Mouse (Mus musculus): ENCODE data around the gene Wnt7b. TPM values are rescaled to one million over a fixed set of nuclear protein-coding genes. Genes with fewer than 3 reads are reported as not detected.

Gene Wnt7b
- polyA plus RNA-seq, 1 experiment = not detected

DNA sequence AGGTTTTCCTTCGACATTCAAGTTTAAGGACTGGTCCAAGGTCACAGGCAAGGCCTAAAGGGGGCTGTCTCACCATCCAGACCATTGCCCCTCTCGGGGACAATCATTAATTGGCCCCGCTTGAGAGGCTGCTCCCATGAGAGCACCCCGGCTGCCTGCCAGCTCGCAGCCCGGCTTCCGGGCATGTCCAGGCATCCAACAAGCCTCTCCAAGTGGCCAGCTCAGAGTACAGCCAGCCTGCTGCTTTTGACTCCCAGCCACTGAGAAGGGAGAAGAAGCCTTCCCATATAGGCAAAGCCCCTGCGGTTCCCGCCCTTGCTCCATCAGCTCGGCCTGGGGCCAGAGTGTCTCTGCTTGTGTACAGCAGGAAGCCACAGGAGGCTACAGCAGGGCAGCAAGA, 26.5 kb downstream of the Wnt7b start:
- Histone ChIP-seq H3K36me3 (ENCODE audit: control insufficient read depth, insufficient read depth, low read length) (no peaks in the 10 kb centered on the region), H3K4me1 (ENCODE audit: control insufficient read depth, insufficient read depth, insufficient read length, low read length) (no peaks in the 10 kb centered on the region), H3K27me3 (ENCODE audit: control insufficient read depth, insufficient read depth, low read length) (no peaks in the 10 kb centered on the region), H3K4me3 (ENCODE audit: low read depth, low read length) (no peak overlapping the region), H3K27ac (ENCODE audit: insufficient read depth, low read depth, low read length) (no peak overlapping the region)
- 65% methylated on average over 10 of the region's 10 CpGs for WGBS
- TF ChIP-seq CTCF (IDR thresholded peaks at IDR 0.05; ENCODE audit: extremely low read depth, insufficient read length, insufficient replicate concordance, low read depth, low read length) (no peak), POLR2A (IDR thresholded peaks at IDR 0.05; ENCODE audit: low read depth, low read length) (no peak)

DNA sequence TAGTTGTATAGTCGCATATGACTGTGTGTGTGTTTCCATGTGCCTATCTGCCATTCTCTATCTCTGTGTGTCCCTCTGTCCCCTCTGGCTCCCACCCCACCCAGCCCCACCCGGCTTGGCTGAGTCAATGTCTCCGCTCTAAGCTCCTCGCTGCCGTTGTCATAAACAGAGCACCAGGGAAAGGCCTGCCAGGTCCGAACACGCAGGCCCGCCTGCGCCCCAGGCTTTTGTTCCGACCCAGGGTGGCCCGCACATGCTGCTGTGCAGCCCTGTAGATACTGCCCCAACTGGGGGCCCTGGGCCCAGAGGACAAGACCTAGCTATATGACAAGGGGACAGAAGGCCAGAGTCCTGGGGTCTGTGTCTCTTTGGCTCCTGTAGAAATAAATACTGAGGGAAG, 28.9 kb downstream of the Wnt7b start:
- TF ChIP-seq POLR2A (IDR thresholded peaks at IDR 0.05; ENCODE audit: low read depth, low read length) (no peak), CTCF (IDR thresholded peaks at IDR 0.05; ENCODE audit: extremely low read depth, insufficient read length, insufficient replicate concordance, low read depth, low read length) (no peak)
- no peaks in the 10 kb centered on the region for H3K4me1 ChIP-seq (ENCODE audit: control insufficient read depth, insufficient read depth, insufficient read length, low read length)
- H3K36me3 ChIP-seq (ENCODE audit: control insufficient read depth, insufficient read depth, low read length) = no peaks in the 10 kb centered on the region
- no peak overlapping the region for H3K4me3 ChIP-seq (ENCODE audit: low read depth, low read length)
- 74% methylated on average over 11 of the region's 11 CpGs for WGBS
- no peaks in the 10 kb centered on the region for H3K27me3 ChIP-seq (ENCODE audit: control insufficient read depth, insufficient read depth, low read length)
- no peak overlapping the region for H3K27ac ChIP-seq (ENCODE audit: insufficient read depth, low read depth, low read length)

DNA sequence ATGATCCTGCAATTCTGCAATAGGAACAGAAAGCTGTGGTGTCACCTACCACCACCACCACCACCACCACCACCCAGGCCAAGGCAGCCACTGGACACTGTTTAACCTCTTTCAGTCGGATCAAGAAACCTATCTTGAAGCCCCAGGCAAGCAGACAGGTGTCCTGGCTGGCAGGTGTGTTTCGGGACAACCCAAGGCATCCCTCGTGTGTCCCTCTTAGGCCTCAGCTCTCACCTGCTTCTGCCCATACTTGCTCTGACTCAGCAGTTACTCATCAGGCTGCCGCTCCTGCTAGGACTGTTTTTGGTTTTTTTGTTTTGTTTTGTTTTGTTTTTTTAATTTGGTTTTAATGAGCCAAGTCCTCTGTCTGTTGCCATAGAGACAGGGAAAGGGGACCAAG, 35.8 kb downstream of the Wnt7b start:
- 62% methylated on average over 4 of the region's 4 CpGs for WGBS
- TF ChIP-seq CTCF (IDR thresholded peaks at IDR 0.05; ENCODE audit: extremely low read depth, insufficient read length, insufficient replicate concordance, low read depth, low read length) (no peak), POLR2A (IDR thresholded peaks at IDR 0.05; ENCODE audit: low read depth, low read length) (no peak)

DNA sequence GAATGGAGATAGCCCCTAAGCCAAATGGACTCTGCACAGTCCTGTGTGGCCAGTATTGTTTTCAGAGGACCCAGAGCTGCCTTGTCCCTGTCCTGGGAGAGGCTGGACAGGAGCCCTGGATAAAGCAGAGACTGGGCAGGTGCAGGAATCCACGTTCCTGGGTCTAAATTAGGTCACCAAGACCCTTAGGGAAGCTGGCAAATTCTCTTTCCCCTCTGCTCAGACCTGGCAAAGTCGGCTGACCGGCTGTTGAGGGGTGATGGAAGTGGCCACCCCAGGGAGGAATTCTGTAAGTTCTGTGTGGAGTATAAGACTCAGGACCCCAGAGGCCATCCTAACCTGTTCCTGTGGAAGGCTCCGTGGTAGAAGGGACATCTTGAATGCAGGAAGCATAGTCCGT, 36.9 kb downstream of the Wnt7b start:
- WGBS = 68% methylated on average over 5 of the region's 5 CpGs
- H3K4me1 ChIP-seq (ENCODE audit: control insufficient read depth, insufficient read depth, insufficient read length, low read length) = no peaks in the 10 kb centered on the region
- H3K4me3 ChIP-seq (ENCODE audit: low read depth, low read length) = no peak overlapping the region

More for the DNA sequence above, 35.8 kb downstream of the Wnt7b start:
- H3K36me3 ChIP-seq (ENCODE audit: control insufficient read depth, insufficient read depth, low read length) = no peaks in the 10 kb centered on the region
- H3K27me3 ChIP-seq (ENCODE audit: control insufficient read depth, insufficient read depth, low read length) = peaks cover 3% of the 10 kb centered on the region
- no peak overlapping the region for H3K27ac ChIP-seq (ENCODE audit: insufficient read depth, low read depth, low read length)
- H3K4me3 ChIP-seq (ENCODE audit: low read depth, low read length) = no peak overlapping the region
- H3K4me1 ChIP-seq (ENCODE audit: control insufficient read depth, insufficient read depth, insufficient read length, low read length) = no peaks in the 10 kb centered on the region

DNA sequence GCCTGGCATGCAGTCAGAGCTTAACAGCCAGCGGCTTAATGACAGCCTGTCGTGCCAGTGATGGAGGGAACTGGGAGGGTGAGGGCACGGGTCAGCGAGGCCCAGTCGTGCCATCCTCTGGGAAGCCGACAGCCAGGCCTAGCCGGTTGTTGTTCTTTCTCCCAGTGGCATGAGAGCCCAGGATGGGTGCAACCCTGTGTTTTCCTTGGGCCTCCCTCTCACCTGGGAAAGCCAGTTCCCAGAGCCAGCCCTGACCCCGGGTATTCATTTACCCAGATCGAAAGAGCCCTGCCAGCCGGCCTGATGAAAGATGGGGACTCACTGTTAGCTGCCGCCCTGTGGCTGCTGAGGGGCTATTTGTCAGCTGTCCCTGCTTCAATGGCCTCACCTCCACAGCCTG, 44.1 kb downstream of the Wnt7b start:
- no peak for TF ChIP-seq CTCF (IDR thresholded peaks at IDR 0.05; ENCODE audit: extremely low read depth, insufficient read length, insufficient replicate concordance, low read depth, low read length)
- TF ChIP-seq POLR2A (IDR thresholded peaks at IDR 0.05; ENCODE audit: low read depth, low read length) = no peak
- no peaks in the 10 kb centered on the region for H3K36me3 ChIP-seq (ENCODE audit: control insufficient read depth, insufficient read depth, low read length)
- H3K27me3 ChIP-seq (ENCODE audit: control insufficient read depth, insufficient read depth, low read length) = peaks cover 3% of the 10 kb centered on the region
- WGBS = 52% methylated on average over 11 of the region's 11 CpGs
- no peaks in the 10 kb centered on the region for H3K4me1 ChIP-seq (ENCODE audit: control insufficient read depth, insufficient read depth, insufficient read length, low read length)
- H3K4me3 ChIP-seq (ENCODE audit: low read depth, low read length) = no peak overlapping the region
- H3K27ac ChIP-seq (ENCODE audit: insufficient read depth, low read depth, low read length) = no peak overlapping the region

More for the DNA sequence above, 36.9 kb downstream of the Wnt7b start:
- no peak for TF ChIP-seq POLR2A (IDR thresholded peaks at IDR 0.05; ENCODE audit: low read depth, low read length)
- TF ChIP-seq CTCF (IDR thresholded peaks at IDR 0.05; ENCODE audit: extremely low read depth, insufficient read length, insufficient replicate concordance, low read depth, low read length) = no peak
- Histone ChIP-seq H3K27me3 (ENCODE audit: control insufficient read depth, insufficient read depth, low read length) (peaks cover 3% of the 10 kb centered on the region), H3K27ac (ENCODE audit: insufficient read depth, low read depth, low read length) (no peak overlapping the region), H3K36me3 (ENCODE audit: control insufficient read depth, insufficient read depth, low read length) (no peaks in the 10 kb centered on the region)

DNA sequence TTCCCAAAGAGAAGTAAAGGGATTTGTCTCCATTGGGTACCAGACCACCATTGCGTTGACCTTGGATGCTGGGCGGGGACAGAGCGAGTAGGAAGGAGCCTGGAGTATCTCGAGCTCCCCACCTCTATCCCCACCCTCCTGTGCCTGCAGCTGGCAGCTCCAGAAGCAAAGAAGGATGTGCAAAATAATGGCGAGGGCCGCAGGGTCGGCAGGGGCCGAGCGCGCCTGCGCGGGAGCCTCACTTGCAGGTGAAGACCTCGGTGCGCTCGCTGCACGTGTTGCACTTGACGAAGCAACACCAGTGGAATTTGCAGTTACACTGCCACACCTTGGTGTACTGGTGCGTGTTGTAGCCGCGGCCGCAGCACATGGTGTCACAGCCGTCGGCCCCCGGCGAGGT, 45.1 kb downstream of the Wnt7b start:
- TF ChIP-seq POLR2A (IDR thresholded peaks at IDR 0.05; ENCODE audit: low read depth, low read length) = no peak
- H3K27ac ChIP-seq (ENCODE audit: insufficient read depth, low read depth, low read length) = no peak overlapping the region
- no peaks in the 10 kb centered on the region for H3K27me3 ChIP-seq (ENCODE audit: control insufficient read depth, insufficient read depth, low read length)
- 78% methylated on average over 25 of the region's 25 CpGs for WGBS
- H3K36me3 ChIP-seq (ENCODE audit: control insufficient read depth, insufficient read depth, low read length) = no peaks in the 10 kb centered on the region
- H3K4me3 ChIP-seq (ENCODE audit: low read depth, low read length) = no peak overlapping the region
- no peaks in the 10 kb centered on the region for H3K4me1 ChIP-seq (ENCODE audit: control insufficient read depth, insufficient read depth, insufficient read length, low read length)

DNA sequence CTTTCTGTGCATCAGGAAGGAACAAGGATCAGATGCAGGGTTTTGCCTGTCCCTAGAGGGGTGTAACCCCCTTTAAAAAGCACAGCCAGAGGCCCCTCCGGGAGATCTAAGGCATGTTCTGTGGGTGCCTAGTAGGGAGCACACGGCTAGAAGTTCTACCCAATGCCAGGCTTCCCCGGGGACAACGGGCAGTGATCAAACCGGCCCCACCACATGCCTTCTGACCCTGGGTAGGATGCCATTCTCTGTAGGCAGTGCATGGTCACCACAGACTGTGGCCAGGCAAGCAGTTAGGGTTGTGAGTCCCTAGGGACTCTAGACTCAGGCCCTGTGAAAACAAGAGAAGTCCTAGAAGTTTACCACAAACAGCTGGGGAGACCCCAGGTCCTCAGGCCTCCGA, 47.6 kb downstream of the Wnt7b start:
- Histone ChIP-seq H3K36me3 (ENCODE audit: control insufficient read depth, insufficient read depth, low read length) (no peaks in the 10 kb centered on the region), H3K27me3 (ENCODE audit: control insufficient read depth, insufficient read depth, low read length) (no peaks in the 10 kb centered on the region), H3K4me3 (ENCODE audit: low read depth, low read length) (no peak overlapping the region), H3K4me1 (ENCODE audit: control insufficient read depth, insufficient read depth, insufficient read length, low read length) (no peaks in the 10 kb centered on the region), H3K27ac (ENCODE audit: insufficient read depth, low read depth, low read length) (no peak overlapping the region)
- TF ChIP-seq CTCF (IDR thresholded peaks at IDR 0.05; ENCODE audit: extremely low read depth, insufficient read length, insufficient replicate concordance, low read depth, low read length) (no peak), POLR2A (IDR thresholded peaks at IDR 0.05; ENCODE audit: low read depth, low read length) (no peak)
- WGBS = 73% methylated on average over 6 of the region's 6 CpGs

DNA sequence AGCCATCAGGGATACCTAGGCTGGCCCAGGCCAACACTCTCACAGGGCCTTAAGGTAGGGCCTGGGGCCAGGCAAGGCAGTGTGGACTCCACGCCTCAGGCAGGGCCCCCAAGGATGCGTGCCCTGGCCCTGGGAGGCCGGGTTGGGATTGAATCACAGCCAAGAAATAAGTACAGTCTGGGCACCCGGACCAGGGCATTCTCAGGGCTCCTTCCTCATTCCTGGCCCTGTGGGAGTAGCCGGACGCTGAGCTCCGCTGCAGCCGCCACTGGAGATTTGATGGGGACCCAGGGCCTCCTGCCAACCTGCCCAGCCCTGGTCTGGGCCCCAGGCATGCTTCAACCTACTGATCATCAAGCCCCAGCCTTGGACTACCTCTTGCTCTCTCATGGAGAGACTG, 48.1 kb downstream of the Wnt7b start:
- TF ChIP-seq POLR2A (IDR thresholded peaks at IDR 0.05; ENCODE audit: low read depth, low read length) = no peak
- 17% methylated on average over 8 of the region's 8 CpGs for WGBS

More for the DNA sequence above, 48.1 kb downstream of the Wnt7b start:
- no peaks in the 10 kb centered on the region for H3K4me1 ChIP-seq (ENCODE audit: control insufficient read depth, insufficient read depth, insufficient read length, low read length)
- no peak overlapping the region for H3K27ac ChIP-seq (ENCODE audit: insufficient read depth, low read depth, low read length)
- H3K27me3 ChIP-seq (ENCODE audit: control insufficient read depth, insufficient read depth, low read length) = no peaks in the 10 kb centered on the region
- H3K4me3 ChIP-seq (ENCODE audit: low read depth, low read length) = no peak overlapping the region
- no peaks in the 10 kb centered on the region for H3K36me3 ChIP-seq (ENCODE audit: control insufficient read depth, insufficient read depth, low read length)
